Mouse (Mus musculus): ENCODE measurements around the gene Gatb. TPM values are rescaled to one million over a fixed set of nuclear protein-coding genes. Genes with fewer than 3 reads are reported as not detected.
A peak's percentile ranks its signal among the peaks of the same experiment; 100 is the strongest.
"Not testable (repeated sequence)": the region's sequence is repeated elsewhere in the genome, so short reads cannot be mapped to it uniquely, and the experiment has no call there.

The Gatb gene
- polyA plus RNA-seq, 1 experiment from 2014 or later, result 38.3 TPM

DNA sequence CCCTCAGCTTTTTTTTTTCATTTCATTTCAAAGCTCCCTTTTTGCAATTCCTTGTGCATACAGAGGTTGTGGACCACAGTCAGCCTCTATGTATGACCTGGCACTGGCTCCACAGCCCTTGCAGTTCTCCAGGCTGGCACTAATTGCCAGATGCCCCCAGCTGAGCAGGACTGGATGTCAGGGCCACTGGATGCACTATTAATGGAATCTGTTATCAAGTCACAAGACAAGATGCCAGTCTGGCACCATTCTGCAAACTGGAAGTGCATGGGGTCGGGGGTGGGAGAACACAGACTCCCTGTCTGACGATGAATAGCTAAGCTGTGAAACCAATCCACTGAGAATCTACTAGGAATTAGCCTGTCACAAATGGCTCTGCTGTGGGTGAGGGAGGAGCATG lies 22.6 kb upstream of the Gatb start:
- Histone ChIP-seq H3K9me3 (replicated peaks; ENCODE audit: control insufficient read depth, low read length) (no peaks in the 10 kb centered on the region), H3K27ac (ENCODE audit: low read depth, low read length) (no peak overlapping the region), H3K4me1 (ENCODE audit: control insufficient read depth, insufficient read depth, low read length) (peaks cover 26% of the 10 kb centered on the region), H3K4me3 (ENCODE audit: low read depth, low read length) (no peak overlapping the region), H3K36me3 (ENCODE audit: control insufficient read depth, insufficient read depth, low read length) (no peaks in the 10 kb centered on the region), H3K9ac (ENCODE audit: low read depth, low read length) (no peak overlapping the region), H3K4me2 (no peak overlapping the region), H3K27me3 (ENCODE audit: control insufficient read depth, insufficient read depth, low read length) (no peaks in the 10 kb centered on the region)
- 49% methylated on average over 2 of the region's 2 CpGs for WGBS (ENCODE audit: insufficient replicate concordance)
- ATAC-seq (replicated peaks; ENCODE audit: insufficient number of reproducible peaks, low FRiP score, low TSS enrichment), result no peak

DNA sequence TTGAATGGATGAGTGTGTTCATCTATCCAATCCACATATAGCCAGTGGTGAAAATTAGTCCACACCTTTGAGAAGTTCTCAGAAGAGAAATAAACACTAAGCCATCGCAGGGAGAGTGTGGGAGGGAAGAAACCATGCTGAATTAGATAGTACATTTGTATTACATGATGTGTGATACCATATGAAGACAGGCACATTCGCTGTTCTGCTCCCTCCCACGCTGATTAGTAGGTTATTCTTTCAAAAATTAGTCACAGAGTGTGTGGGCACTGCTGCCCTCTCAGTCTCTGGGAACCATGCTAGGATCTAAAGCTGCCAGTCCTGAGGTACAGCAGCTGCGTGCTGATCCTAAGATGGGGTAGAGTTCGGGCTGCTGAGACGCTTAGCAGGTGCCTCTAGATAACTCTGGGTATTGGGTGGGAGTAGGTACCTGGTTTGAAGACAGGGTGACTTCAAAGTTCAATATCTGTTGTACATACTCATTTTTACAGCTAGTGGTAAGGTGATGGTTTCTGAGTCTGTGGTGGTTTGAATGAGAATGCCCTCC lies 20.1 kb upstream of the Gatb start:
- Histone ChIP-seq H3K9ac (ENCODE audit: low read depth, low read length) (no peak overlapping the region), H3K27ac (ENCODE audit: low read depth, low read length) (no peak overlapping the region), H3K4me2 (no peak overlapping the region), H3K4me3 (ENCODE audit: low read depth, low read length) (no peak overlapping the region), H3K9me3 (replicated peaks; ENCODE audit: control insufficient read depth, low read length) (no peaks in the 10 kb centered on the region), H3K4me1 (ENCODE audit: control insufficient read depth, insufficient read depth, low read length) (peaks cover 26% of the 10 kb centered on the region), H3K36me3 (ENCODE audit: control insufficient read depth, insufficient read depth, low read length) (no peaks in the 10 kb centered on the region), H3K27me3 (ENCODE audit: control insufficient read depth, insufficient read depth, low read length) (no peaks in the 10 kb centered on the region)
- 81% methylated on average over 6 of the region's 6 CpGs for WGBS (ENCODE audit: insufficient replicate concordance)
- ATAC-seq (replicated peaks; ENCODE audit: insufficient number of reproducible peaks, low FRiP score, low TSS enrichment), result no peak

DNA sequence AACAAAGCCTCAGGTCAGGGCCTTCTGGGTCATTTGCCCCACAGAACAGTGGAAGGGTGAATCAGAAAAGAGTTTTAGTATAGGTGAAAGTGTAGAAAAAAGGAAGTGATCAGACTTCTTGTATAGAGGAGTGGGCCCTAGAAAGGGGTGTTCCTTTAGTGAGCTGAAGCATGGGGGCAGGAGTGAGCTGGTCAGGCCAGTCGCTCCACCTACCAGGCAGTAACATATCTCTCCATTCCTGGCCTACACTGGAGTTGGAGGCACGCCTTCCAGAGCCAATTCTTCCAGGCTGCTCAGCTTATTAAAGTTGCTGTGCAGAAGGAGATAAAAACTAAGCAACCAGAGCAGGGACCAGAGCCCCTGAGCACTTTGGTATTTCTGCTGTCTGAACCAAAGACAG lies 9.3 kb upstream of the Gatb start:
- Histone ChIP-seq H3K4me1 (ENCODE audit: control insufficient read depth, insufficient read depth, low read length) (no peaks in the 10 kb centered on the region; the same call in 1 of the 2 replicates), H3K4me3 (ENCODE audit: low read depth, low read length) (no peak overlapping the region), H3K9ac (ENCODE audit: low read depth, low read length) (no peak overlapping the region), H3K36me3 (ENCODE audit: control insufficient read depth, insufficient read depth, low read length) (no peaks in the 10 kb centered on the region), H3K9me3 (replicated peaks; ENCODE audit: control insufficient read depth, low read length) (no peaks in the 10 kb centered on the region), H3K27me3 (ENCODE audit: control insufficient read depth, insufficient read depth, low read length) (no peaks in the 10 kb centered on the region), H3K27ac (ENCODE audit: low read depth, low read length) (no peak overlapping the region), H3K4me2 (no peak overlapping the region)
- no peak for ATAC-seq (replicated peaks; ENCODE audit: insufficient number of reproducible peaks, low FRiP score, low TSS enrichment)
- WGBS (ENCODE audit: insufficient replicate concordance), result 30% methylated on average over 2 of the region's 2 CpGs

DNA sequence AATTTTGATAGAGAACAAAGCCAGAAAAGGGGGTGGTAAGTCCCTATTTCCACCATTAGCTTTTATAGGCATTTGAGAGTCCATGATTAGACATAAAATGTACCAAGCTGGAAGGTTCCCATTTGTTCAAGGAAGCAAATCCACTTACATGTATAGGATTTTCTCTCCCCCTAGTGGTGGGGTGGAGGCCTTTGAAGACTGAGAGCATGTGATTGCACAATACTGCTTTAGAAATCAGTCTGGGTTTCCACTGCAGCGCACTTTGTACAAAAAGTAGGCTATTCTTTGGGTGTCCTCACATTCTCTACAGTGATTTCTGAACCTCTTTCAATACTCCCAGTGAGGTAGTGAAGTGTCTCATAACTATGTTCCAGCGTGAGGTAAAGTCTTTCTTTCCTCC lies 2.6 kb upstream of the Gatb start:
- Histone ChIP-seq H3K4me2 (no peak overlapping the region), H3K9ac (ENCODE audit: low read depth, low read length) (no peak overlapping the region), H3K9me3 (replicated peaks; ENCODE audit: control insufficient read depth, low read length) (no peaks in the 10 kb centered on the region), H3K27ac (ENCODE audit: low read depth, low read length) (no peak overlapping the region), H3K36me3 (ENCODE audit: control insufficient read depth, insufficient read depth, low read length) (no peaks in the 10 kb centered on the region), H3K4me3 (ENCODE audit: low read depth, low read length) (no peak overlapping the region), H3K4me1 (ENCODE audit: control insufficient read depth, insufficient read depth, low read length) (no peaks in the 10 kb centered on the region), H3K27me3 (ENCODE audit: control insufficient read depth, insufficient read depth, low read length) (no peaks in the 10 kb centered on the region)
- 65% methylated on average over 2 of the region's 2 CpGs for WGBS (ENCODE audit: insufficient replicate concordance)
- no peak for ATAC-seq (replicated peaks; ENCODE audit: insufficient number of reproducible peaks, low FRiP score, low TSS enrichment)

DNA sequence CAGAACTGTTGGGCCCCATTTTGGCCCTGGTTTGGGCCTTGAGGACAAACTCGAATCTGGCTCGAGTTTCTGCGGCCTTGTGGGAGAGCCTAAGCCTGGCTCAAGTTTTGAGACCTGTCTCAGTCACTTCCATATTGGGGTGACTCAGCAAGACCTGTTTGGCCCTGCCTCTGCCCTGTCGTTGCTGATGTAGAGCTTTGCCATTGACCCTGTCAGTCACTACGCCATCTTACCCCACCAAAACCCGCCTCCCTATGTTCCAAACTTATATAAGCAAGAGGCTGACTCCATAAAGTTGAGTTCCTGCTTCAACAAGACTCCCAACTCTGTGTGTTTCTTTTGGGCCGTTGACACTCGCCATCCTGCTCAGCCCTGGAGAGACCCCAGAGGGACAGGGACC lies 1.4 kb upstream of the Gatb start:
- ATAC-seq (replicated peaks; ENCODE audit: insufficient number of reproducible peaks, low FRiP score, low TSS enrichment); H3K36me3 ChIP-seq (ENCODE audit: control insufficient read depth, insufficient read depth, low read length); H3K9ac ChIP-seq (ENCODE audit: low read depth, low read length); H3K4me3 ChIP-seq (ENCODE audit: low read depth, low read length); H3K4me2 ChIP-seq; H3K27ac ChIP-seq (ENCODE audit: low read depth, low read length); H3K9me3 ChIP-seq (replicated peaks; ENCODE audit: control insufficient read depth, low read length); H3K27me3 ChIP-seq (ENCODE audit: control insufficient read depth, insufficient read depth, low read length); H3K4me1 ChIP-seq (ENCODE audit: control insufficient read depth, insufficient read depth, low read length): not testable (repeated sequence)
- WGBS (ENCODE audit: insufficient replicate concordance), result 93% methylated on average over 8 of the region's 8 CpGs

DNA sequence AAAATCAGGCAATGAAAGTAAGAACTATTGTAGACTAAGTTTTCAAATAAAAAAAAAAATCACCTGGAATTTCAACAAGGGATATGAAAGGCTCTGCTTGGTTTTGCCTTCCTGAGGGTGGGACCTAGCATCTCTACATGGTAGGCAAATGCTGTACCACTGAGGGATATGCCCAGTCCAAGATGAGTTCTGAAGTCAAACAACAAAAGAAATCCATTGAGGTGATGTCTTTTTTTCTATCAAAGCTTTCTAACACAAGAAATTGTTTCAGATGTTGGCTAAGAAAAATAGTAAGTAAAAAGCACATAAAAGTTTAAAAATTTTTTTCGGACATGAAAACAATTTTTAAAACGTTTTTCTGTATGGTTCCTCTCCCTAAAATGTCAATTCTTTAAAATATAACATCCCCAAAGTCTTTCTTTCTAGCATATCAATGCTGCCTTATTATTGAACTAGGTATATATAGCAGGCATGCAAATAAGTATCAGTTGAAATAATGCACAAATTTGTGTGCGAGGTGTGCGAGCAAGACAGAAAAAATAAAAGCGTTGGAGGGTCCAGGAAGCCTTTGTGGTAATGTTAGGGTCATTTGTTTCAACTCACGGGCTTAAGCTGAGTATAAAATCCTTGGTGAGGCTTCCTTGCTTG lies 579 bp upstream of the Gatb start:
- H3K36me3 ChIP-seq (ENCODE audit: control insufficient read depth, insufficient read depth, low read length), result no peaks in the 10 kb centered on the region
- peak overlapping the region; percentile 31; the same call in 1 of the 2 replicates for H3K4me3 ChIP-seq (ENCODE audit: low read depth, low read length)
- peak overlapping the region; percentile 61 for H3K4me2 ChIP-seq
- H3K9ac ChIP-seq (ENCODE audit: low read depth, low read length), result peak overlapping the region; percentile 59; the same call in 1 of the 2 replicates
- no peaks in the 10 kb centered on the region for H3K4me1 ChIP-seq (ENCODE audit: control insufficient read depth, insufficient read depth, low read length)
- WGBS (ENCODE audit: insufficient replicate concordance), result 23% methylated on average over 6 of the region's 6 CpGs
- no peak overlapping the region for H3K27ac ChIP-seq (ENCODE audit: low read depth, low read length)
- no peaks in the 10 kb centered on the region for H3K9me3 ChIP-seq (replicated peaks; ENCODE audit: control insufficient read depth, low read length)
- ATAC-seq (replicated peaks; ENCODE audit: insufficient number of reproducible peaks, low FRiP score, low TSS enrichment), result peak; percentile 4; the same call in 1 of the 2 replicates
- H3K27me3 ChIP-seq (ENCODE audit: control insufficient read depth, insufficient read depth, low read length), result no peaks in the 10 kb centered on the region

DNA sequence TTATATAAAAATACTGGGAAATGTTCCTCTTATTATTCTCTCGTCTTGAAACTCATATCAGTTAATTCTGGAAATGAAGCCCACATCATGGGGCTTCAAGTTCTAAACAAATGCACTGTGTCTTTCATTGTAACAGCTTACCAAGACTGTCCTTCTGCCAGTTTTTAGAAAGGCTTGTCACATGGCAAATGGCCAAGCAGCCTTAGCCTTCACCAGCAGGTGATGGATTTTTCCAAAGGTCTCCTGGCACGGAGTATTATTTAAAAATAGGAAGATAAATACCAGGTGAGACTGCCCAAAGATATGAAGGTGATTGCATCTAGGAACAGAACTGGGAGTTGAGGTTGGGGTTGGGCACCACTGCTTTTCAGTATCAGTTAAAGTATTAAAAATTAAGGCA lies 8.8 kb downstream of the Gatb start:
- H3K36me3 ChIP-seq (ENCODE audit: control insufficient read depth, insufficient read depth, low read length), result no peaks in the 10 kb centered on the region
- H3K4me3 ChIP-seq (ENCODE audit: low read depth, low read length), result no peak overlapping the region
- H3K4me1 ChIP-seq (ENCODE audit: control insufficient read depth, insufficient read depth, low read length), result no peaks in the 10 kb centered on the region
- H3K9ac ChIP-seq (ENCODE audit: low read depth, low read length), result no peak overlapping the region
- H3K27ac ChIP-seq (ENCODE audit: low read depth, low read length), result no peak overlapping the region
- 75% methylated on average over 2 of the region's 2 CpGs for WGBS (ENCODE audit: insufficient replicate concordance)
- no peaks in the 10 kb centered on the region for H3K9me3 ChIP-seq (replicated peaks; ENCODE audit: control insufficient read depth, low read length)
- H3K27me3 ChIP-seq (ENCODE audit: control insufficient read depth, insufficient read depth, low read length), result no peaks in the 10 kb centered on the region
- H3K4me2 ChIP-seq, result no peak overlapping the region
- no peak for ATAC-seq (replicated peaks; ENCODE audit: insufficient number of reproducible peaks, low FRiP score, low TSS enrichment)

DNA sequence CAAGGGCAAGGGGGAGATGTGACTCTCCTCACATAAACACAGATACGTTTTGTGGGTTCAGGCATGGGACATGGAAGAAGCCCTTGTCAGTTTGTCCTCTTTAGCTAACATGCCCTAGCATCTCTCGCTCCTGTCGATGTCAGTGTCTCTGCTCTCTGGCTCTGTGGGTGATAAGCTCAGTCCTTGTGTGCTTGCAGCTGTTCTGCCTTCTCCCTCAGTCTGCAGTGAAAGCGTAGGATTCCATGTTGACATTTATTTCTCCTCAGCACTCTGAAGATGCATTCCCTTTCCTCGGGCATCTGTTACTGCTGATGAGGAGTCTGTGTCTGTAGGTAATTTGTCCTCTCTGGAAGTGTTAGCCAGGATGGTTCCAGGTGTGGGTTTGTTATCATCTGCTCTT lies 9.3 kb downstream of the Gatb start:
- Histone ChIP-seq H3K4me2 (no peak overlapping the region), H3K27ac (ENCODE audit: low read depth, low read length) (no peak overlapping the region), H3K27me3 (ENCODE audit: control insufficient read depth, insufficient read depth, low read length) (no peaks in the 10 kb centered on the region), H3K36me3 (ENCODE audit: control insufficient read depth, insufficient read depth, low read length) (no peaks in the 10 kb centered on the region), H3K4me1 (ENCODE audit: control insufficient read depth, insufficient read depth, low read length) (no peaks in the 10 kb centered on the region), H3K4me3 (ENCODE audit: low read depth, low read length) (no peak overlapping the region), H3K9ac (ENCODE audit: low read depth, low read length) (no peak overlapping the region), H3K9me3 (replicated peaks; ENCODE audit: control insufficient read depth, low read length) (no peaks in the 10 kb centered on the region)
- ATAC-seq (replicated peaks; ENCODE audit: insufficient number of reproducible peaks, low FRiP score, low TSS enrichment), result no peak
- WGBS (ENCODE audit: insufficient replicate concordance), result 72% methylated on average over 5 of the region's 5 CpGs

DNA sequence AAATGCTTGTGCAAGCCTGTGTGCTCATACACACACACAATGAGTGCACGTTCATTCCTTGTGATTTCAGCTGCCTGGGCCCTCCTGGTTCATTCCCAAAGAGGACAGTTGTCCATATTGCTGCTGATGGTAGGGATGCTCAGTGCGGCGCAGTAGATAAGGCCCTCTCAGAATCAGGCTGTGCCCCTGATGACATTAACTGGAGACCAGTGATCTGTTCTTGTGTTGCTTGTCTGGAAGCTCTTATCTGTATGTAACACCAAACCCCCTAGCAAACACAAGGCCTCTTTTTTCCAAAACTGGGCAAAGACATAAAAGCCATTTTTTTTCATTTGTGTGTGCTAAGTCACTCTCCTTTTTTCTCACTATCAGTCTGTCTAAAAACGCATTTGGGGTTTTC lies 11.0 kb downstream of the Gatb start:
- WGBS (ENCODE audit: insufficient replicate concordance), result 66% methylated on average over 4 of the region's 4 CpGs
- Histone ChIP-seq H3K27me3 (ENCODE audit: control insufficient read depth, insufficient read depth, low read length) (no peaks in the 10 kb centered on the region), H3K4me3 (ENCODE audit: low read depth, low read length) (no peak overlapping the region), H3K4me1 (ENCODE audit: control insufficient read depth, insufficient read depth, low read length) (peaks cover 16% of the 10 kb centered on the region), H3K9ac (ENCODE audit: low read depth, low read length) (no peak overlapping the region), H3K27ac (ENCODE audit: low read depth, low read length) (no peak overlapping the region), H3K4me2 (no peak overlapping the region), H3K9me3 (replicated peaks; ENCODE audit: control insufficient read depth, low read length) (no peaks in the 10 kb centered on the region), H3K36me3 (ENCODE audit: control insufficient read depth, insufficient read depth, low read length) (no peaks in the 10 kb centered on the region)
- no peak for ATAC-seq (replicated peaks; ENCODE audit: insufficient number of reproducible peaks, low FRiP score, low TSS enrichment)

All from heart, embryonic 11.5 days (tissue).